Mouse (Mus musculus): ENCODE results near the gene 1700123L14Rik. TPM values are rescaled to one million over a fixed set of nuclear protein-coding genes. Genes with fewer than 3 reads are reported as not detected.
"Not testable (repeated sequence)": the region's sequence is repeated elsewhere in the genome, so short reads cannot be mapped to it uniquely, and the experiment has no call there.

Gene 1700123L14Rik
- under 1 TPM in 1 of 2 experiments, not detected in 1; 0.30 TPM for total RNA-seq (2021)

- no peak for DNase-seq (ENCODE audit: extremely low spot score in 1 of 2, low spot score in 1 of 2)
These were observed at the start of gene 1700123L14Rik for GRCm38 (mm10) chr6:96165818-96166379. Gene 1700123L14Rik (minus strand): TSS chr6:96166243.

- DNase-seq (ENCODE audit: extremely low spot score in 1 of 2, low spot score in 1 of 2), result no peak
These were observed 39.4 kb upstream of the 1700123L14Rik start for GRCm38 (mm10) chr6:96205395-96205794.

- not testable (repeated sequence) for DNase-seq (ENCODE audit: extremely low spot score in 1 of 2, low spot score in 1 of 2)
These were observed 32.9 kb upstream of the 1700123L14Rik start for GRCm38 (mm10) chr6:96198991-96199390.

- DNase-seq (ENCODE audit: extremely low spot score in 1 of 2, low spot score in 1 of 2), result no peak
These were observed 20.5 kb upstream of the 1700123L14Rik start for GRCm38 (mm10) chr6:96186517-96186916.

- no peak for DNase-seq (ENCODE audit: extremely low spot score in 1 of 2, low spot score in 1 of 2)
These were observed 17.3 kb upstream of the 1700123L14Rik start for GRCm38 (mm10) chr6:96183392-96183791.

GRCm38 (mm10) chr6:96178530-96178929 lies 12.5 kb upstream of the 1700123L14Rik start:
- no peak for DNase-seq (ENCODE audit: extremely low spot score in 1 of 2, low spot score in 1 of 2)

GRCm38 (mm10) chr6:96173681-96174080 lies 7.6 kb upstream of the 1700123L14Rik start:
- no peak for DNase-seq (ENCODE audit: extremely low spot score in 1 of 2, low spot score in 1 of 2)

GRCm38 (mm10) chr6:96167031-96167430 lies 988 bp upstream of the 1700123L14Rik start:
- no peak for DNase-seq (ENCODE audit: extremely low spot score in 1 of 2, low spot score in 1 of 2)

GRCm38 (mm10) chr6:96165403-96165802 lies 640 bp downstream of the 1700123L14Rik start:
- peak in 1 of 2 experiments; percentile 15 for DNase-seq (ENCODE audit: extremely low spot score in 1 of 2, low spot score in 1 of 2)

- no peak for DNase-seq (ENCODE audit: extremely low spot score in 1 of 2, low spot score in 1 of 2)
These were observed 22.7 kb downstream of the 1700123L14Rik start for GRCm38 (mm10) chr6:96143326-96143725.

- peak; percentile 58 to 60 for DNase-seq (ENCODE audit: extremely low spot score in 1 of 2, low spot score in 1 of 2)
These were observed 49.3 kb downstream of the 1700123L14Rik start for GRCm38 (mm10) chr6:96116534-96117272.

- DNase-seq (ENCODE audit: extremely low spot score in 1 of 2, low spot score in 1 of 2), result no peak
These were observed 49.9 kb downstream of the 1700123L14Rik start for GRCm38 (mm10) chr6:96116148-96116533.

Other genes starting within 250 kb of the 1700123L14Rik start
- gene Fam19a1, start 53.1 kb downstream of the 1700123L14Rik start, total RNA-seq (2021), result 10 to 100 TPM; 63.5 to 71.6 TPM